Mouse (Mus musculus): ENCODE measurements around the gene Cbx4. TPM values are rescaled to one million over a fixed set of nuclear protein-coding genes. Genes with fewer than 3 reads are reported as not detected.

Gene Cbx4
- polyA plus RNA-seq, 1 experiment from 2014 or later: 6.5 TPM

DNA sequence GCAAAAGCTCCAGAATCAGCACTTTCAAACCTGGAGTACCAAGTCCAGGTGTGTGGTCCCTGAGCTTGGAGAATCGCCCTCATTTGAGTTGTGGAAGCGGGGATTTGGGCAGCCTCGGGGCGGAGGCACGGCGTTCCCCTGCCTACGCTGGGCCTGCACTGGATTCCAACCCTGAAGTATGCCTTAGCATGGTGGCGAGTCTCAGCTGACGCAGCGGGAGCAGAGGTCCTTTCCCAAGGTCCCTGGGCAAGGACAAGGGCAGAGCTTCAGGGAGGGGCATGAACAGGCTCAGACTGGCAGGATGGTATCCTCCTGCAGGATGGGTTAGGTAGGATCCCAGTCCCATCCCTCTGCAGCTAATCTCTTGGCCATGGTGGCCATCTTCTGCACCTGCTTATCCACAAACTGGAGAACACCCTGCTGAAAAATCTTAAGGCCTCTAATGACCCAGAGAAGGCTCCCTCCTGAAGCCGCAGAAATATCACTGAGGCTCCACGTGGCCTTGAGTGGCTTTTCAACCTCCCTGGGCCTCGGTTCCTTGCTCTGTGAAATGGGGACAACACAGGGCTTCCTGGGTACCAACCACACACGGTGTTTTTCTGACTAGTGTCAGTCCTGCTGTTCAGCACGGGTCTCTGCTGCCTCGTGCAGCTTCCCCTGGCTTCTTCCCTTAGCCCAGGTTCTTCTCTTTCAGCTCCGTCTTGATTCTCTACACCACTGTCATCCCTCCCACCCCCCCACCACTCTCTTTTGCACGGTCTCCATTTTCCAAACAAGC, 43.4 kb upstream of the Cbx4 start:
- WGBS: 45% methylated on average over 18 of the region's 18 CpGs
- no peak for TF ChIP-seq CTCF (IDR thresholded peaks at IDR 0.05; ENCODE audit: low read depth)
- Histone ChIP-seq H3K27me3 (replicated peaks; ENCODE audit: control insufficient read depth, insufficient read depth, low read length) (no peaks in the 10 kb centered on the region), H3K4me1 (replicated peaks; ENCODE audit: control insufficient read depth, insufficient read depth, low read length) (peaks cover 30% of the 10 kb centered on the region), H3K9ac (ENCODE audit: low read depth, low read length) (no peak overlapping the region), H3K4me3 (ENCODE audit: low read depth, low read length) (no peak overlapping the region), H3K9me3 (ENCODE audit: control insufficient read depth) (no peaks in the 10 kb centered on the region), H3K27ac (ENCODE audit: low read depth, low read length) (no peak overlapping the region; the same call in 1 of the 2 replicates), H3K4me2 (replicated peaks; ENCODE audit: low read depth) (no peak overlapping the region), H3K36me3 (ENCODE audit: control insufficient read depth, insufficient read depth) (no peaks in the 10 kb centered on the region)
- no peak for ATAC-seq

DNA sequence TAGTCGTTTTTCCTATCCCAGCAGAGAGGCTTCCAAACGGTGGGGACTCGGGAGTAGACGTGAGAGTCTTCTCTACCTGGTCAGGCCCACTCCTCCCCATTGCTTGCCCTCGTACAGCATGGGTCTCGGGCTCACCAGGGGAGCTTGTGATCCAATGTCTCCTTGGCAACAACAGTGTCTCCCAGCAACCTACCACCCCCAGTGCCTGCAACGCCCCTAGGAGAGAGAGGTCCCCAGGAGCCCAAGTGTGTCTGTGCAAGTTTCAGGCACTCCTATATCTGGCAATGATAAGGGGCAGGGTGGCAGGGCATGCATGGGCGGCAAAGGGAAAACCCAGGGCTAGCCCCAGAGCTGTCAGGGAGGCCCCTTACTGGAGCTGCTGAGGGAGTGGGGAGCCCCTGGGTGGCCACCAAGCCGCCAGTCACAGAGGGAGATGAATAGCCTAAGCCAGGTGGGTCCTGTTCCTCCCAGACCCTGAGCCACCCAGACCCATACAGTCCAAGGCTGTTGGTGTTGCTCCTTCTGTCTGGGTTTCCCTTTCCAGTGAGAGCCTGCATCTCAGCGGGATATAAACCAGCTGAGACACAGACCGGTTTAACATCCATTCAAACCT, 42.8 kb upstream of the Cbx4 start:
- no peak overlapping the region for H3K9ac ChIP-seq (ENCODE audit: low read depth, low read length)
- H3K4me1 ChIP-seq (replicated peaks; ENCODE audit: control insufficient read depth, insufficient read depth, low read length): peaks cover 25% of the 10 kb centered on the region
- H3K27me3 ChIP-seq (replicated peaks; ENCODE audit: control insufficient read depth, insufficient read depth, low read length): no peaks in the 10 kb centered on the region
- H3K4me2 ChIP-seq (replicated peaks; ENCODE audit: low read depth): no peak overlapping the region
- H3K27ac ChIP-seq (ENCODE audit: low read depth, low read length): peak overlapping the region; percentile 10; the same call in 1 of the 2 replicates
- no peak overlapping the region for H3K4me3 ChIP-seq (ENCODE audit: low read depth, low read length)
- H3K9me3 ChIP-seq (ENCODE audit: control insufficient read depth): no peaks in the 10 kb centered on the region
- no peak for TF ChIP-seq CTCF (IDR thresholded peaks at IDR 0.05; ENCODE audit: low read depth)
- WGBS: 53% methylated on average over 11 of the region's 11 CpGs
- ATAC-seq: no peak
- H3K36me3 ChIP-seq (ENCODE audit: control insufficient read depth, insufficient read depth): no peaks in the 10 kb centered on the region

DNA sequence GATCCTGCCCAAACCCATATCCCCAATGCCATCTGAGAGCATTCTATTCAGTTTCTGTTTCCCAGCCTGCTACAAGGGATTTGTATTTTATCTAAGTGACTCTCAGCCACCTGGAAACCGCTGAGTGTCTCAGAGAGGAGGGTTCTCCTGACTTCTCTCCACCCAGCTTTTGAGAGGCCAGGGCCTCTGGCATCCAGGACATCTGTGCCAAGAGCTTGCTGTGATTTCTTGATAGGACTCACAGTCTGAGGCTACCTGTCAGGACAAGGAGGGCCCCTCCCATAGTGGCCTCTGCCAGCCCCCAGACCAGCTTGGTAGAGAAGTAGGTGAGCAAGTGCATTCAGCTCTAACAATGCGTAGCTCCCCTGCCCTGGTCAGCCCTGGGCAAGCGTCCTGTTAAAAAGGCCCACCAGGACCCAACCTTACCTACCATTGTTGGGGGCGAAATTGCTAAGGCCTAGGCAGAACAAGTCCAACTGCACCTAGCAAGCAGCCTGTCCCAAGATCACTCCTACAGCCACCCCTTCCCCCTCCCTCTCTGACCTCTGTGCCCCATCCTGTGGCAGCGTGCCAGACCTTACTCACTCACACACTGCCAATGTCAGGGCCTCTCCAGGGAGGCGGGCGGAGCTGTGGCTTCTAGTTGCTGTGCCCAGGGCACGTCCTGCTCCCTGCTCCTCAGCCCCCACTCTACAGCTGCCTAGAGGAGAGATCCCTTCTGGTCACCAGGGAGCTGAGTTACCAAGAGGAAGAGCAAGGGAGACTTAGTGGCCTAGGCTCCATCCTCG, 41.9 kb upstream of the Cbx4 start:
- peak overlapping the region; percentile 24 for H3K27ac ChIP-seq (ENCODE audit: low read depth, low read length)
- TF ChIP-seq CTCF (IDR thresholded peaks at IDR 0.05; ENCODE audit: low read depth): no peak
- H3K9me3 ChIP-seq (ENCODE audit: control insufficient read depth): no peaks in the 10 kb centered on the region
- peak; percentile 60 for ATAC-seq
- no peak overlapping the region for H3K4me3 ChIP-seq (ENCODE audit: low read depth, low read length)
- no peaks in the 10 kb centered on the region for H3K27me3 ChIP-seq (replicated peaks; ENCODE audit: control insufficient read depth, insufficient read depth, low read length)
- no peaks in the 10 kb centered on the region for H3K36me3 ChIP-seq (ENCODE audit: control insufficient read depth, insufficient read depth)
- peaks cover 24% of the 10 kb centered on the region for H3K4me1 ChIP-seq (replicated peaks; ENCODE audit: control insufficient read depth, insufficient read depth, low read length)
- no peak overlapping the region; the same call in 1 of the 2 replicates for H3K4me2 ChIP-seq (replicated peaks; ENCODE audit: low read depth)
- 49% methylated on average over 9 of the region's 9 CpGs for WGBS
- no peak overlapping the region for H3K9ac ChIP-seq (ENCODE audit: low read depth, low read length)

DNA sequence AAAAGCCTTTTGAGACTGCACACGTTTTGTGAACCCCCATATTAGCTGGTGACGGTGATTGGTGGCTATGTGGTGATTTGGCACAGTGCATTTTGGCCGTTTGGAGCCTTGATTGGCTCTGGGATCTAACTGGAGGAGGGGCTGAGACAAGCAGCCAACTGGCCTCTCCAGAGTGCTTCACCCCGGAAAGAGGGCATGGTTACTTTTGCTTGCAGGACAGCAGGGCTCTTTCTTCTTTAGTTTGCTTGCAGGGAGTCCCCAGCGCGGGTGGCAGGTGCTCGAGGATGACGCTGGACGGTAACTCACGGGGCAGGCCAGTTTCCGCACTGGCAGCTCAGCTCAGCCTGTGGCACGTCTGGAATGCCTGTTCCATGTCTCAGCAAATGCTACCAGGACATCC, 41.1 kb upstream of the Cbx4 start:
- H3K9me3 ChIP-seq (ENCODE audit: control insufficient read depth): no peaks in the 10 kb centered on the region
- H3K4me2 ChIP-seq (replicated peaks; ENCODE audit: low read depth): no peak overlapping the region
- peaks cover 24% of the 10 kb centered on the region for H3K4me1 ChIP-seq (replicated peaks; ENCODE audit: control insufficient read depth, insufficient read depth, low read length)
- 38% methylated on average over 12 of the region's 12 CpGs for WGBS
- H3K36me3 ChIP-seq (ENCODE audit: control insufficient read depth, insufficient read depth): no peaks in the 10 kb centered on the region
- H3K27me3 ChIP-seq (replicated peaks; ENCODE audit: control insufficient read depth, insufficient read depth, low read length): no peaks in the 10 kb centered on the region
- H3K4me3 ChIP-seq (ENCODE audit: low read depth, low read length): no peak overlapping the region
- peak overlapping the region; percentile 24; the same call in 1 of the 2 replicates for H3K27ac ChIP-seq (ENCODE audit: low read depth, low read length)
- ATAC-seq: no peak
- H3K9ac ChIP-seq (ENCODE audit: low read depth, low read length): no peak overlapping the region
- TF ChIP-seq CTCF (IDR thresholded peaks at IDR 0.05; ENCODE audit: low read depth): no peak

DNA sequence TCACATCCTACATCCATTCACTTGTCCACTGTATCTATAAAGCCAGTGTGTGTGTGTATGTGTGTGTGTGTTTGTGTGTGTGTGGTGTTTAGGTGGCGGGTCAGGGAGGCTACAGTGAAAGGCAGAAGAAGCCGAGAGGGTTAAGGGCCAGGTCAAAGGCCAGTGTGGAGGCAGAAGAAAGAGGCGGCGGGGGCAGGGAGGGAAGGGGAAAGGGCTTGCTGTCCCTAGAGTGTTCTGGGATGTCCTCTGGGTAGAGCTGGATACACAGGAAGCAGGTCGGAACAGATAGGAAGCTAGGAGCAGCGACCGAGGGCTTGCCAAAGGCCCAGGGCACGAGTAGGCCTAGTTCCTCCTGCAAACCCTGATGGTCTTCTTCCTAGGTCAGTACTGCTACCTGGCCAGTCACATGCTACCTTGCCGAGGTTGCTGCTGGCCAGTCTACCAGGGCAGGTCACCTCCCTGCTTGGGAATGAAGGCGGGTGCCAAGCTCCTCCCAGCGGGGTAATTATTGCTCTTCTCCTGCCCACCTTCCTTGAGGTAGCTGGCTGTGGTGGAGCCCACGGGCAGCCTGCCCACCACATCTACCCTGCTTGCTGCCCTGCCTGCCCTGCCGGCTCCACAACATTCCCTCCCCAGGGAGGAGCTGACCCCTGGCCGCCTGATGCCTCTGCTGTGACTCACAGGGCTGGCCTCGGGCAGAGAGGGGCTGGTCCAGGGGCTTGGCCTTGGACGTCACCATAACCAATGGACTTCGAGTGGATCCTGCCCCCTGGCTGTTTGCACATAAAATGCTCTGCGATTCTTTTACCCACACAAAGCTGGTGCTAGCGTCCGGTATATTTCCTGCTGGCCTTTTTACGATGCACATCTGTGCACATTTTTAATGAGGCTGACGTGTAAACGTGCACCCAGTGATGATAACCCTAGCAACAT, 40.2 kb upstream of the Cbx4 start:
- TF ChIP-seq CTCF (IDR thresholded peaks at IDR 0.05; ENCODE audit: low read depth): peak; percentile 88
- no peak overlapping the region for H3K9ac ChIP-seq (ENCODE audit: low read depth, low read length)
- H3K27me3 ChIP-seq (replicated peaks; ENCODE audit: control insufficient read depth, insufficient read depth, low read length): no peaks in the 10 kb centered on the region
- peak overlapping the region; percentile 83 for H3K27ac ChIP-seq (ENCODE audit: low read depth, low read length)
- peaks cover 24% of the 10 kb centered on the region for H3K4me1 ChIP-seq (replicated peaks; ENCODE audit: control insufficient read depth, insufficient read depth, low read length)
- WGBS: 22% methylated on average over 23 of the region's 23 CpGs
- H3K4me2 ChIP-seq (replicated peaks; ENCODE audit: low read depth): peak overlapping the region; percentile 54
- 0 out of 2 replicates have a peak overlapping the region, but pooled peaks have one; percentile 9 for H3K4me3 ChIP-seq (ENCODE audit: low read depth, low read length)
- H3K36me3 ChIP-seq (ENCODE audit: control insufficient read depth, insufficient read depth): no peaks in the 10 kb centered on the region
- ATAC-seq: peak; percentile 89
- H3K9me3 ChIP-seq (ENCODE audit: control insufficient read depth): no peaks in the 10 kb centered on the region

Measured in intestine, postnatal 0 days (tissue).